Mouse (Mus musculus) embryonic facial prominence, embryonic 10.5 days (tissue): ENCODE data around the gene Baiap2. TPM values are rescaled to one million over a fixed set of nuclear protein-coding genes. Genes with fewer than 3 reads are reported as not detected.

Experiments used
- microRNA counts: library from miRNA; unstranded; fragments of <30 nt; microRNA quantifications from one replicate; lab custom pipeline; 2017
- microRNA-seq: library from miRNA; unstranded; fragments of <30 nt; microRNA quantifications from one replicate; pipeline ENCODE4, GENCODE M21; 2017
- polyA plus RNA-seq: library from polyadenylated mRNA; unstranded; fragments of >200 nt; fragmentation: Nextera tagmentation; extraction: Ambion mirVana; gene quantifications from 2 replicates; pipeline ENCODE4 v1.2.1, GENCODE M21; 2016

Gene Baiap2
- polyA plus RNA-seq, 1 experiment from 2014 or later: 11.0 TPM

MicroRNAs encoded within 50 kb of the gene (microRNA counts, 519-probe panel; counts per million panel counts)
- 188 counts per million, percentile 57 among the panel's probes with 10 or more counts for microRNA mmu-miR-338-3p (lab: Ali Mortazavi, UCI)
- microRNA mmu-miR-338-5p (lab: Ali Mortazavi, UCI): 188 counts per million, percentile 57 among the panel's probes with 10 or more counts

Small RNA genes within 50 kb of the gene (microRNA-seq; reads per million reads assigned to microRNA genes)
- not detected for gene Mir3065
- not detected for gene Mir338

Other genes starting within 250 kb of the Baiap2 start
- gene Chmp6, start 29.3 kb upstream of the Baiap2 start, polyA plus RNA-seq: 117 and 120 TPM in 2 replicates
- 0.84 and 1.6 TPM in 2 replicates for gene Aatk, start 104.4 kb downstream of the Baiap2 start, polyA plus RNA-seq
- 43.0 and 46.9 TPM in 2 replicates for gene Cep131, start 144.1 kb downstream of the Baiap2 start, polyA plus RNA-seq
- gene Tepsin, start 156.0 kb downstream of the Baiap2 start, polyA plus RNA-seq: 20.2 and 21.4 TPM in 2 replicates
- gene Ndufaf8, start 156.2 kb downstream of the Baiap2 start, polyA plus RNA-seq: 82.0 and 87.7 TPM in 2 replicates
- gene Slc38a10, start 208.6 kb downstream of the Baiap2 start, polyA plus RNA-seq: 99.0 and 103 TPM in 2 replicates